Mouse (Mus musculus) R1 (cell line): Measurements from ENCODE around the gene Rasgef1a.
A peak's percentile ranks its signal among the peaks of the same experiment; 100 is the strongest.

Experiments used
- DNase-seq: peaks from one replicate; pipeline ENCODE4 v3.0.0-alpha.2; 2018; ENCODE audit warnings: low read depth, low spot score

Rasgef1a gene

GRCm38 (mm10) chr6:118010756-118011615 lies at the start of gene Rasgef1a:
Gene Rasgef1a, plus strand, starts transcription at chr6:118011438.
- peak; percentile 37 for DNase-seq

DNA sequence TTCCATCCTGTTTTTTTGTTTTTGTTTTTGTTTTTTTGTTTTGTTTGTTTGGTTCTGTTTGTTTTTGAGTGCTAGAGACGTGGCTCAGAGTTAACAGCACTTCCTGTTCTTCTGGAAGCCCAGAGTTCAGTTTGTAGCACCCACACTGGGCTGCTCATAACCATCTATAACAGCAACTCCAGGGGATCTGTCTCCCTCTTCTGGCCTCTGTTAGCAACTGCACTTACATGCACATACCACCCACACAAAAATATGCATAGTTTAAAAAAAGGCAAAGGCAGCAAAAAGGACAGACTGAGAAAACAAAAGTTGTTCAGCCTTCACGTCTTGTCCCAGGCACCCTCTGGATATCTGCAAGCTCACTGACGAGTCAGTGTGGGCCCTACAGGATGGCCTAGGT lies 48.0 kb upstream of the Rasgef1a start:
- peak; percentile 62 for DNase-seq

DNA sequence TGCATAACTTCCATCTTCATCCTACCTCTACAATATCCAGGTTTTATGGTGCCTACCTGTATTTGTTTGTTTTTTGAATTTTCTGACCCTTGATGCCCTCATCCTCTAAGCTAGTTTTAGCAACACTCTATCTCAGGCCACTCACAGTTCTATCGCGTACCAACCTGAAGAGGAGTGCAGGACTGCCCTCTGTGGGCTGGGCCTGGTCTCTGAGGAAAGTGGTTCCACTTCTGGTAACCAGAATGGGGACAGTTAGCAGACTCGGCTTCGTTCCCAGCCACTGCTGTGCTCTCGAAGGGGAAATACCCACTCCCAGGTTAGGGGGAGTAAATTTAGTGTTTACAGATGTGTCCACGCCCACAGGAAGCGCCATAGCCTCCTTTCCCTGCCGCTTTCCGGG lies 44.5 kb upstream of the Rasgef1a start:
- DNase-seq, result no peak

DNA sequence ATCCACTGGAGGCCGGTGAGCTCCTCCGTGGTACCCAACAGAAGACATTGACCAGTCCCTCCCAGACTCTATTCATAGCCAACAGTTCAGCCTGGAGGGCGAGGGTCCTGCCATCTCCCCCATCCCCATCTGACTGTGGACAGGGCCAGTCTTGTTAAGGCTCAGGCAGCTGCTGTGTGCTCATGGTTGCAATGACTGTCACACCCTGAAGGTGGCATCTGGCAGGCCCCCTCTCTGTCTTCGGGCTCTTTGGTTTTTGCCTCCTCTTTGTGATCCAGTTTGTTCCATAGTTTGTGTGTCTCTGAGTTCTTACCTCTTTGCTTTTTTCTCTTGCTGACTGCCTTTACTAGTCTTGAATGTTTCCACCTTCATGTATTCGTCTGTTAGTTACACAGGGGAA lies 24.1 kb upstream of the Rasgef1a start:
- peak; percentile 31 for DNase-seq

DNA sequence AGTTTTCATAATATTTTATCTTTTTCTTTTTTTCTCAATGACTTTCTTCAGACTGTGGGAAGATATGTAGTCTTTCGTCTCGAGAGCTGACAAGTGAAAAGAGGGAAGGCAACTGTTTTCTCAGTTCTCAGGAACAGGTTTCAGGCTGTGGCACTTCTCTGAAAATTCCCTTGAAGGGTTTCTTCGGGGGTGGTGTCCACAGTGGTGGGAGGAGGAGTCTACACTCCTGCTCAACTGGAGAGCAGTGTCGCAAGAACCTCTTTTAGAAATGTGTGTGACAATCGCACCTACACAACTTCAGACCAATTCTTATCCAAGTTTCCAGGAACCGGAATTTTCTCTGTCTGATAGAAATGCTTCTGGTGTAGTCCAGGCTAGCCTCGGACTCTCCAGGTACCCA lies 22.0 kb upstream of the Rasgef1a start:
- DNase-seq, result no peak

DNA sequence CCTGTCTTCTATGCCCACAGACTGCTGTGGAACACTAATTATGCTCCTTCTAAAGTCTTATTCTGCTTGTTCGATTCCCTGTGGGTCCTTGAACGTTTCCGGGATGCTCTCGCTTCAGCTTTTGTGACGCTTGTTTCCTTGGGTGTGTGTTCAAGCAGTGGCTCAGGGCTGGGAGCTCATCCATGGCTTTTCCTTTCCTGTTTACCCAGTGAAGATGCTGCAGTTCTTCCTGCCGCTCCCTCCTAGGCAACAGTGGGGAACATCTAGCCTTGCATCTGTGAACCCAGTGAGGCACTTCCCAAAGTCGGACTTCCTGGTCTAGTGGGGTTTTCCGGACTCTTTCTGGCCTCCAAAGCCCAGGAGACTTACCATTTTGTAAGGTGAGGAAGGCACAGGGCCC lies 20.6 kb upstream of the Rasgef1a start:
- no peak for DNase-seq

DNA sequence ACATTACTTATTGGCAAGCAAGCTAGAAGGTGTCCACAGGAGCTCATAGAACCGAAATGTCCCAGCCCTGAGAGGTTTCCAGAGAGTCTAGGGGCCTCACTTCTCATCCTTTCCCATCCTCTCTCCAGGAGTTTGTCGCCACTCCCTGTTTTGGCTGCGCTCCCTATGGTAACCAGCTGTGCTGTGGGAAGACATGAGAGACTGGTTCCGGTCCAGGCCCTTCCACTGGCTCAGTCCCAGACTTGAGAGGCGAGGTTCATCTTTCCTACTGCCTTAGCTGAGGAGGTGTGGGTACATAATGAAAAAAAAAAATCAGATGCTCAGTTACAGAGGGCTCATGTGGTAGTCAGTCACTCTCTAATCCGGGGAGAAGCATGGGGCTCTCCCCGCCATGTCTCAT lies 19.9 kb upstream of the Rasgef1a start:
- DNase-seq, result no peak

GRCm38 (mm10) chr6:117991928-117992327 lies 19.3 kb upstream of the Rasgef1a start:
- no peak for DNase-seq

DNA sequence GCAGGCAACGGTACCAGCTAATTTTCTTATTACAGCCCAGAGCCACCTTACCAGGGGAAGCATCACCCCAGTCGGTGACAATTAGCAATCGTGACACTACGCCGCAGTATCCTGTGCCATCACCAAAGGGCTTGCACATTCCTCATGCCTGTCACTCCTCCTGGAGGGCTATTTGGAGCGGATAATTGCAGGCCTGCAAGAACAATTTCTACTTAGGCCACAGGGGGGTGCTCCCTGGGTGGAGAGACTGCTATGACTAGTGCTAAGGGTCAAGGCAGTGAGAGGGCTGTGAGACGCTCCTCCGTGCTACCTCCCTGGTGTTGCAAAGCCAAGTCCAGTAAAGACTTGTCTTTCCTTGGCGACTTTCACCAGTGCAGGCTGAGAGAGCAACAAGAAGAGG lies 16.1 kb upstream of the Rasgef1a start:
- DNase-seq, result peak; percentile 59

GRCm38 (mm10) chr6:118001272-118001671 lies 10.0 kb upstream of the Rasgef1a start:
- DNase-seq, result peak; percentile 65

GRCm38 (mm10) chr6:118007302-118007701 lies 3.9 kb upstream of the Rasgef1a start:
- peak; percentile 51 for DNase-seq

DNA sequence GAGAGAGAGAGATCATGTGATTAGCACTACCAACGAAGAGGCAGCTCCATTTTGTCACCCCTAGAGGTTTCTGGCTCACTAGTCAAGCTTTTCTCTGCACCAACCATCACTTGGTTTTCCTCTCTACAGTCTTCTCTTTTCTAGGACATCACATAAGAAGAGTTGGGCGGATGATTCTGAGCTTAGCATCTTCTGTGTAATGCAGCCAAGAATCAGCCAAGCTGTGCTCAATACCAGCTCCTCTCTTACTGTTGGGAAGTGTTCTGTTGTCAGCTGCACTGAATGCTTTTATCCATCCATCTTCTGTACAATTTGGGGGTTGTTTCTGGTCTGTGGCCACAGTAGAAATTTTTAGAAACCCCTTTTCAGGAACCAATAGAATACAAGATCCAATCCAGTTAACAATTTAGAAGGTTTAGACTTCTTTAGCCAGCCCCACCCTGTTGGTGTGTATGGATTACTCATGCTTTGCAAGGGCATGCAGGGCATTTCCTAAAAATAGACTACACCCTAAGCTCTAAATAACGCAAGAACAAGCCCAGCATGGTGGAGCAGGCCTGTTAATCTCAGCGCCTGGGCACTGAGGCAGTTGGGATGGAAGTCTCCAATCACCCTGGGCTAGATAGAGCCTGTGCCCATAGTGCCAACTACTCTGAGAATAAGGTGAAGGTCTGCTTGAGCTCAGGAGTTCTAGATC lies 3.2 kb upstream of the Rasgef1a start:
- DNase-seq, result no peak

- DNase-seq, result no peak
These were observed 982 bp upstream of the Rasgef1a start for GRCm38 (mm10) chr6:118010256-118010655.

- DNase-seq, result peak; percentile 21
These were observed 528 bp downstream of the Rasgef1a start for GRCm38 (mm10) chr6:118011616-118012316.

DNA sequence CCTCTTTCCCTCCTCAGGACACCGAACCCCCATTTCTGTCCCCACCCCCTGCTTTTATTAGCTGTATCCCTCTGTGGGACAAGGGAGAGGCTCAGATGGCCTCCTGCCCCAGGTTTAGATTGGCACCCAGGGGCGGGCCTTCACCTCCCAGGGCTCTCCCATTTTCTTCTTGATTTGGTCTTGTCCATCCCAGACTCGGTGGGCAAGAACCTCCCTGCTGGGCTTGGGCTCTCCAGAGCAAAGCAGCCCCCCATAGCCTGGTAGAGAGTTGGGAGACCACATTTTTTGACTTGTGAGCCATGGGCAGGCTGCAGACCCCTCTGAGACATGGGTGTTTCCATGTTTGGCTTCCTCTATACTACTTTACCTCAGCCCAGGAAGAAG lies 1.1 kb downstream of the Rasgef1a start:
- no peak for DNase-seq

GRCm38 (mm10) chr6:118012987-118013866 lies 2.0 kb downstream of the Rasgef1a start:
- DNase-seq, result no peak

DNA sequence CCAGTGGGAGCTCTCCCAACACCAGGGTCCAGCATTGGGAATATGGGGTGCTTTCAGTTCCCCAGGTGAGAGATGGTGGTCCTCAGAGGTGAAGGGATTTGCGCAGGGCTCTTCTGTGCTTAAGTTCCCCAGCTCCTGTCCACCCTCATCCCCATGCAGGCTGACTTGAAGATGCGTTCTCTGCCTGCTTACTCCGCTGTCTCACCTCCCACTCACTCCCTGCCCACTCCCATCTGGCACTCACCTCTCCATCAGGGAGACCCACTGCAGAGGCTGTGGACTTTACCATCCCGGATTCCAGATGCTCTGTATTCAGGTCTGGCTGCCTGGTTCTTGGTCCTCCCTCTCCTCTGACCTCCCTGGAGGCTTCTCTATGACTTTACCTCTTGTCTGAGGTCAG lies 3.6 kb downstream of the Rasgef1a start:
- DNase-seq, result no peak

GRCm38 (mm10) chr6:118015971-118016370 lies 4.7 kb downstream of the Rasgef1a start:
- peak; percentile 30 for DNase-seq

DNA sequence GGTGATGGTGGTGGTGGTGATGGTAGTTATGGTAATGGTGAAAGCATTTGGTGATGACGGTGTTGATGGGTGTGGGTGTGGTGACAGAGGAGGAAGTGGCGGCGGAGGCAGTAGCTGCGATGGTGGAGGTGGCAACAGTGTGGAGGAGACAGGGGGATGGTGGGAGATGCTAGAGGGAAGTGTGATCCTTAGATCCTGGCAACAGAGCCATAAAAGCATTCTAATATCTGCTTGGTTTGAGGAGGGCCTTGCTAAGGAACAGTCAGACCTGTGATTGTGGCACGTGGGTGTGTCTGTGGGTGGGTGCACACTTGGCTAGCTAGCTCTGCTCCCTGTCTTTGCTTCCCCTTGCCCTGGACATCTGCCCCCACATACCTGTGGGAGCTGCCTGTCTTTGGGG lies 7.4 kb downstream of the Rasgef1a start:
- no peak for DNase-seq

DNA sequence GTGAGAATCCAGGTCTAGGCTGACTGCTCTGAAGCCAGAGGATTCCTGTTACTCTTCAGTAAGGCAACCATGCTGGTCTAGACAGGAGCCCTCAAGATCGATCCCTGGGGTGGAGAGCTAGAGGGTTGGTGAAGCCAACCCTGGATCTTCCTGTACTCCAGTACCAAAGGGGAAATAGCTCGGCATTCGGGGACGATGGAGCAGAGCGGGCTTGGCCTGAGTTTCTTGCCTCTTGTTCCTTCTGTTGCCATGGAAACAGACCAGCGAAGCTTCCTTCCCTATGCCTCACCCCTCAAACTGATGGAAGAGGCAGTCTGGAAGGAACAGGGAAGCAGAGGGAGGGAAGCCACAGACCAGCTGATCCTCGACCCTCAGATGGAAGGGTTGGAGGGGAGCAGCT lies 8.3 kb downstream of the Rasgef1a start:
- DNase-seq, result peak; percentile 76

GRCm38 (mm10) chr6:118022898-118023635 lies 11.8 kb downstream of the Rasgef1a start:
- no peak for DNase-seq
